Mouse (Mus musculus) bone marrow macrophage, adult 2 months (primary cell): ENCODE measurements around the gene Maml2.

Experiments
- CTCF ChIP-seq: IDR thresholded peaks from 2 replicates; pipeline ENCODE4 v1.5.1; 2012; ENCODE audit warnings: low read depth, mild to moderate bottlenecking, low read length, moderate library complexity
- POLR2A ChIP-seq: IDR thresholded peaks from 2 replicates; pipeline ENCODE4 v1.6.1; 2012; ENCODE audit warnings: mild to moderate bottlenecking, low read depth, low read length, borderline replicate concordance

DNA sequence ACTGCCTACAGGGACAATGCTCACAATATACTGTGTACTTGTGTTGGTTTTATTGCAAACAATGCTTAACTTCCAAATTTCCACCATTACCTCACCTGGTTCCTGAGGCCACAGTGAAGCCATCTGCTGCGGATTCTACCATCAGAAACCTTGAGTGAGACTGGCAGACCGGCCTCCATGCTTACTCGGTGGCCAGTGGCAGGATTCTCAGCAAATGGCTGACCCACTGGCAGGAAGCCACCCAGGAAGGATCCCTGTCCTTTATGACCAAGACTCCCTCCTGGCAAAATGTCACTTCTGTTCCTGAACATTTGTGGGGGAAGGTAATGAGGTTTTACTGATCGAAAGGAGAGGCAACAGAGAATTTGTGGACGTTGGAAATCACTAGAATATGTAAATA, 202.3 kb downstream of the Maml2 start:
- TF ChIP-seq POLR2A (no peak), CTCF (no peak)
